Mouse (Mus musculus) hindbrain, embryonic 10.5 days (tissue): ENCODE data around the gene Dock9. TPM values are rescaled to one million over a fixed set of nuclear protein-coding genes. Genes with fewer than 3 reads are reported as not detected.

Source experiments
- DNase-seq: peaks from one replicate; pipeline ENCODE4 v3.0.0-alpha.2; 2017; ENCODE audit warnings: low spot score
- H3K27ac ChIP-seq: fragments of 300-500 bp; sonication (generic); 2 replicates; pipeline ENCODE4 v1.5.1; 2016; ENCODE audit warnings: mild to moderate bottlenecking, moderate library complexity
- H3K27me3 ChIP-seq: fragments of 300-500 bp; sonication (generic); 2 replicates; pipeline ENCODE4 v1.6.1; 2016; ENCODE audit warnings: mild to moderate bottlenecking; ENCODE audit not compliant: poor library complexity, insufficient read depth, severe bottlenecking
- H3K36me3 ChIP-seq: fragments of 300-500 bp; sonication (generic); 2 replicates; pipeline ENCODE4 v1.6.1; 2016; ENCODE audit warnings: mild to moderate bottlenecking, moderate library complexity
- H3K4me1 ChIP-seq: fragments of 300-500 bp; sonication (generic); replicated peaks from 2 replicates; pipeline ENCODE4 v1.6.1; 2016; ENCODE audit warnings: mild to moderate bottlenecking
- H3K4me3 ChIP-seq: fragments of 300-500 bp; sonication (generic); 2 replicates; pipeline ENCODE4 v1.5.1; 2016; ENCODE audit warnings: mild to moderate bottlenecking, moderate library complexity
- H3K9me3 ChIP-seq: fragments of 300-500 bp; sonication (generic); 2 replicates; pipeline ENCODE4 v1.6.1; 2016; ENCODE audit warnings: mild to moderate bottlenecking, moderate library complexity
- WGBS: fragments of 180-500 bp; shearing (Covaris S2); methylation state at CpG from one replicate; pipeline ENCODE4 v1.1.7; 2016; 5-methylcytosine and 5-hydroxymethylcytosine counted together
- polyA plus RNA-seq: library from polyadenylated mRNA; unstranded; fragments of >200 nt; fragmentation: Nextera tagmentation; extraction: Ambion mirVana; gene quantifications from 2 replicates; pipeline ENCODE4 v1.2.1, GENCODE M21; 2016

Dock9 gene
- polyA plus RNA-seq, 1 experiment from 2014 or later: 3.3 TPM

DNA sequence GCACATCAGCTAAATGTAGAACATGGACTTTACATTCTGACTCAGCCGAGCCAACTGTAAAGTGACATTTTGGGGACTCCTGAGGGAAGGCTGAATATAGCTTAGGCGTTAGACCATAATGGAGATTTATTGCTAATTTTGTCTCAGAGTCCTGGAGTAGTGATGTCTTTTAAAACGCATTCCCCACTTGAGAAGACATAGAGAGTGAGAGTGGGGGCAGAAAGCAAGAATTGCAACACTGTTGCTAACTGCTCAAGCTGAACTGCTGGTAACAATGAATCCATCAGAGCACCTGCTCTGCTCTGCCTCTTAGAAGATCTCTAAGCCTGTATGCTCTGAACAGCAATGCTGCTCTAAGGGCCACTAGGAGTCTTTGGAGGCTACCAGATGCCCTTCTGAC lies 184.1 kb downstream of the Dock9 start:
- Histone ChIP-seq H3K36me3 (no peaks in the 10 kb centered on the region), H3K27ac (no peak overlapping the region), H3K9me3 (no peaks in the 10 kb centered on the region), H3K4me1 (peaks cover 8% of the 10 kb centered on the region), H3K4me3 (no peak overlapping the region), H3K27me3 (no peaks in the 10 kb centered on the region)
- DNase-seq: no peak
- 86% methylated on average over 3 of the region's 3 CpGs for WGBS

DNA sequence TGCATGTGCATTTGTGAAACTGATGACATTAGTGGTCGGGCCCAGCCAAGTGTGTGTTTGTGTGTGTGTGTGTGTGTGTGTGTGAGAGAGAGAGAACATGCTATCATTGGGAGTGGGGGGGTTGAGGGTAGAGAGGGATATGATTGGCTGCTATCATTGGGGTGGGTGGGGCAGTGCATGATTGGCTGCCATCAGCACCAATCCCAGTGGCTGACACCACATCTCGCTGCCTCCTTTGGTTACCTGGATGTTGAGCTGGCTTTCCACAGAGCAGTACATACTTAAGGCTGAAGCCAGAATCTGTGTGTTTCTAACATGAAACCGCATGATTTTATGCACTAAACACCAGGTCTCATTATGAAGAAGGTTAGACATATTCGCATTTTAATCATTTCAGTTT lies 184.7 kb downstream of the Dock9 start:
- no peak for DNase-seq
- Histone ChIP-seq H3K27me3 (no peaks in the 10 kb centered on the region), H3K9me3 (no peaks in the 10 kb centered on the region), H3K36me3 (no peaks in the 10 kb centered on the region), H3K4me3 (no peak overlapping the region), H3K27ac (no peak overlapping the region), H3K4me1 (peaks cover 14% of the 10 kb centered on the region)
- 85% methylated on average over 4 of the region's 4 CpGs for WGBS

DNA sequence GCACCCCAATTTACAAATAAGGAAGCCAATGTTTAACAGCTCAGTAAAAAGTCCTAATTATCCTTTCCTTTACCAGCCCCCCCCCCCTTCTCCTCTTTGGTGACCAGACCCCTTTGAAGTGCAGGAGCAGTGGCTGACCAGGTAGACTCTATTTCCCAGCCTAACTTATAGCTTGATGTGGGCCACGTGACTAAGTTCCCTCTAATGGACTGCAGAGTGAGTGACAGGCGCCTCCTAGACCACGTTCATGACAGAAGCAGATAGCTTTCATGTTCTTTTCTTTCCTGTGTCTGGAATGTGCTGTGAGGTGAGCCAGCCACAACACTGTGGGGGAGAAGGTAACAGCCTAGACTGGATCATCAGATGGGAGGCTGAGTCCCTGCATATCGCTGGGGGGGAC lies 186.1 kb downstream of the Dock9 start:
- Histone ChIP-seq H3K27me3 (no peaks in the 10 kb centered on the region), H3K9me3 (no peaks in the 10 kb centered on the region), H3K4me1 (peaks cover 17% of the 10 kb centered on the region), H3K27ac (no peak overlapping the region), H3K36me3 (no peaks in the 10 kb centered on the region), H3K4me3 (no peak overlapping the region)
- no peak for DNase-seq
- WGBS: 77% methylated on average over 4 of the region's 4 CpGs

DNA sequence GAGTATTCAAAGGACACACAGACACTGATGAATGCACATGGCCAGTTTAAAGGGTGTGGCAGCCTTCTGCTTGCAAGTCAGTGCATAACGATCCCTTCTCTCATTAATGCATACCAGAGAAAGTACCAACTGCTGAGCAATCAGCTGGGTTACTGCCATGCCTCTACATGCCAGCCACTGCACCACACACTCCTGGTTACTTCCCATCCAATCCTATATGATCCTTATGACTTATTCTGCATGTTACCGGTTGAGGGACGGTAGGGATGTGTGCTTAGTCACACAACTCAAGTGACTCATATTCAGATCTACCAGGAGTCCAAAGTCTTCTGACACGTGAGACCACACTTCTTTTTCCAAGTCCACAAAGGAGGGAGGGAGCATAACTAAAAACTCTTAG lies 186.5 kb downstream of the Dock9 start:
- Histone ChIP-seq H3K4me1 (peaks cover 17% of the 10 kb centered on the region), H3K4me3 (no peak overlapping the region), H3K36me3 (no peaks in the 10 kb centered on the region), H3K9me3 (no peaks in the 10 kb centered on the region), H3K27ac (no peak overlapping the region), H3K27me3 (no peaks in the 10 kb centered on the region)
- 87% methylated on average over 4 of the region's 4 CpGs for WGBS
- no peak for DNase-seq

DNA sequence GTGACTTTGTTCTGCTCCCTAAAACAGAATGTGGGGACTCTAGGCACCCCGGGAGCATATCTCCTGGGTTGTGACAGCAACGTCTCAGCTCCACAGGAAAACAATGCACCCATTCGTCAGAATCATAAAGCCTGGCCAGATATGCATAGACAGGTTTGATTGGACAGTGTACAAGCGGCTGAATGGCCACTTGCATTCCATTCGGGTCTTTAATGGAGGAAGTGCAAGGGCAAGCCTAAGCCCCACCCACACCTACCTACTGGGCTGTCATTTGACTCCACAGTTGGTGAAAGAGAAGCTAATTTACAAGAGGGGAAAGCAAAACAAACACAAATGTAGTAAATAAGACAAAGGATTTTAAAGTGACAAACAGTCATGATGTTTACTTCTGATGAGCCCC lies 189.1 kb downstream of the Dock9 start:
- WGBS: 13% methylated on average over 5 of the region's 5 CpGs
- no peaks in the 10 kb centered on the region for H3K9me3 ChIP-seq
- H3K27ac ChIP-seq: peak overlapping the region; percentile 42; the same call in 1 of the 2 replicates
- H3K27me3 ChIP-seq: no peaks in the 10 kb centered on the region
- H3K36me3 ChIP-seq: no peaks in the 10 kb centered on the region
- H3K4me3 ChIP-seq: no peak overlapping the region; the same call in 1 of the 2 replicates
- peaks cover 17% of the 10 kb centered on the region for H3K4me1 ChIP-seq
- no peak for DNase-seq

DNA sequence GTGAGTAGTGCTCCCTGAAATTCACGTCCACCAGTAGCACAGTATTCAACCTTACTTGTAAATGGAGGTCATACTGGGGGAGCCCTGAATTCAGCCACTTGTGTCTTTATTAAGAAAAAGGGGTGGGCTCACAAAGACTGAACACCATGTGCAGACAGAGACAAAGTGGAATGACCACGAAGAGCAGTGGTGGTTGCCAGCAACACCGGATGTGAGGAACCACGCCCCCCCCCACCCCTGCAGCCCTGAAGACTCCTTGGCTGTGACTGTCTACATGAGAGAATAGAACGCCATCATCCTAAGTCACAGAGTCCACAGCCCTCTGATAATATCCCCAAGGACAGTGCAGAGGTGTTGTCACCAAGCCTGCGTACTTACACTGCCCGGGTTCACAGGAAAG lies 191.2 kb downstream of the Dock9 start:
- no peaks in the 10 kb centered on the region for H3K36me3 ChIP-seq
- no peak overlapping the region for H3K27ac ChIP-seq
- WGBS: 86% methylated on average over 7 of the region's 7 CpGs
- DNase-seq: no peak
- H3K4me1 ChIP-seq: peaks cover 12% of the 10 kb centered on the region
- no peaks in the 10 kb centered on the region for H3K9me3 ChIP-seq
- no peak overlapping the region for H3K4me3 ChIP-seq
- H3K27me3 ChIP-seq: no peaks in the 10 kb centered on the region

DNA sequence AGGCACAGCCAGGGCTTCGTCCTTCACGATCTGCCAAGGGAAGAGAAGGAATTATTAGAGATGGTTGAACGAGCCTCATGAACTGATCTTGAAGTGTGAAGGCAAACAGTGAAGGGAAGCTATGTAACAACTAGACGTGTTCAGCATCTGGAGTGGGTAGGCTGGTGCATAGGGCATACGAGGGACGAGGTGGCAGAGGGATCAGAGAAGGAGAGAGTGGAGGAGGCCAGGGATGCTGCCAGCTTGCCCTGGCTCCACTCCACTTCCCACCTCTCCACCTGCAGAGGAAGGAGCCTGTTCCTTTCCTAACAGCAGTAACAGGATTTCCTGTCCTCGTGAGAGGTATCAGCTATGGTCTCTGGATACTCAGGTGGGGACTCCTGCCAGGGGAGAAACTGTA lies 192.4 kb downstream of the Dock9 start:
- Histone ChIP-seq H3K36me3 (no peaks in the 10 kb centered on the region), H3K4me1 (peaks cover 12% of the 10 kb centered on the region), H3K27me3 (no peaks in the 10 kb centered on the region), H3K9me3 (no peaks in the 10 kb centered on the region), H3K4me3 (no peak overlapping the region), H3K27ac (no peak overlapping the region)
- 87% methylated on average over 7 of the region's 7 CpGs for WGBS
- DNase-seq: no peak

DNA sequence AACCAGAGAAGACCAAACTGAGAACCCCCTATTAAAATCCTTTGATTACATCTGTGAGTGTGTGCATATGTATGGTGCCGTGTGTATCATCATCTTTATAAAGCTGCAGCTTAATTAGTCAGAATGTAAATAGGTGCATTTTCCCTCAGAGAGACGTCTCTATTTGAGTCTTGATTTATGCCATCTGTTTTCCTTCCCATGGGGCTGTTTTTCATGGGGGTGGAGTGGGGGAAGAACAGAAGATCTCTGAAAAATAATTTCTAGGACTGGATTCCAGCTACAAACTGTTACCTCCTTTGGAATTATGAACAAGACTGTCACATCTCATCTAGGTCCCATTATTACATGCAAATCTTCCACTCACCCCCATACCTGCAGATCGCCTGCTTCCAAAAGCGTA lies 193.1 kb downstream of the Dock9 start:
- 86% methylated on average over 4 of the region's 4 CpGs for WGBS

DNA sequence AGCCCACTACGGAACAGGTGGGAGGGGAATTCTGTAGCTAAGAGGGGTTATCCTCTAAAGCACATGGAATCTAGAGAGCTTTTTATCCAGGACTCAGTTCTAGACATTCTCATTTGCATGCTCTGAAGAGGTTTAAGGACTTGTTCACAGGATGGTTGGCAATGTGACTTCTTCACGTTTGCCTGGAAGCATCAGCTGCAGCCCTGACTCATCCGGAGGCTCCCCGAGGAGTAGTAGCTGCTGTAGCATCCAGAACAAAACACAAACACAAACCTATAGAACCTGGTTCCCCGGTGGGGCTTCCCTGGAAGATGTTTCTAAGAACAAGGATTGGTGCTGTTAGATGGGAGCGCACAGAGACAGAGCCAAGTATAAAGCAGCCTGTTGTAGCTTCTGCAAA lies 195.0 kb downstream of the Dock9 start:
- H3K27ac ChIP-seq: no peak overlapping the region
- WGBS: 80% methylated on average over 6 of the region's 6 CpGs
- H3K4me3 ChIP-seq: no peak overlapping the region
- H3K27me3 ChIP-seq: no peaks in the 10 kb centered on the region
- H3K36me3 ChIP-seq: no peaks in the 10 kb centered on the region
- H3K9me3 ChIP-seq: no peaks in the 10 kb centered on the region
- H3K4me1 ChIP-seq: 0 out of 2 replicates have a peak, but pooled peaks cover 3% of the 10 kb centered on the region
- no peak for DNase-seq

More for the DNA sequence above, 193.1 kb downstream of the Dock9 start:
- Histone ChIP-seq H3K9me3 (no peaks in the 10 kb centered on the region), H3K36me3 (no peaks in the 10 kb centered on the region), H3K27ac (no peak overlapping the region), H3K4me3 (no peak overlapping the region), H3K4me1 (peaks cover 12% of the 10 kb centered on the region), H3K27me3 (no peaks in the 10 kb centered on the region)
- DNase-seq: no peak

DNA sequence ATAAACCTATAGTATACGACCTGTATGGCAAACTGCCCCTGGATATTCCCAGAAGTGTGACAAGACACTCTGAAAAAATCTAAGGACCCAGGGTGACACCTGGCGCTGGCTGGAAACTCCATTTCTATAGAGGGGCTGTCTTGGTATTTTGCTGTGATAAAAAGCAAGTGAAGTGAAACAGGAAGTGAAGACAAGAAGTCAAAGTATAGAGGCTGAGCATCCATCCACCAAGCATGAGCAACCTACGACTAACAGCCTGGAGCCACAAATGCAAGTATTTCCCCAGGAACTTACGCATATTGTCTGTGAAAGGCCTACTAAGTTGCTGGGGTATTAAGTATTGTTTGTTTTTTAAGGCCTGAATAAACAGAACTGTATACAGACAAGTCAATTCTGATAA lies 197.1 kb downstream of the Dock9 start:
- WGBS: 92% methylated on average over 4 of the region's 4 CpGs
- no peaks in the 10 kb centered on the region for H3K9me3 ChIP-seq
- H3K36me3 ChIP-seq: no peaks in the 10 kb centered on the region
- no peaks in the 10 kb centered on the region for H3K4me1 ChIP-seq
- no peak overlapping the region for H3K27ac ChIP-seq
- no peak overlapping the region for H3K4me3 ChIP-seq
- DNase-seq: no peak
- no peaks in the 10 kb centered on the region for H3K27me3 ChIP-seq

DNA sequence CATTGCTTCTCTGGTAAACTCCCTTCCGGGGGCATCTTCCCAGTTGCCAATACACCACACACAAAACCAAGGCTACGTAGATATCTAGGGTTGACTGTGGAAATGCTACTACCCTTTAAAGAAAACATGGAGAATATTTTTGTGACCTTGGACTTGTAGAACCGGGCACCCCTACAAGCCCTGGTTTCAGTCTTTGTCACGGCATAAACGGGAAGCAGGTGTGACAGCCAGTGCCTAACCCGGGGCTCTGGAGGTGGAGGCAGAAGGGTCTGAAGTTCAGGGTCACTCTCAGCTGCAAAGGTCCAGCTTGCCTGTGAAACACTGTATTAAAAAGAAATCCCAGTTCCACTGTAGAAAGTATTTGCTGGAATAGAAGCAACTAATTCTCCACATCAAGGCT lies 200.6 kb downstream of the Dock9 start:
- Histone ChIP-seq H3K4me1 (peaks cover 9% of the 10 kb centered on the region), H3K36me3 (no peaks in the 10 kb centered on the region), H3K4me3 (no peak overlapping the region), H3K27ac (no peak overlapping the region), H3K27me3 (peaks cover 4% of the 10 kb centered on the region), H3K9me3 (no peaks in the 10 kb centered on the region)
- no peak for DNase-seq
- 84% methylated on average over 6 of the region's 6 CpGs for WGBS

DNA sequence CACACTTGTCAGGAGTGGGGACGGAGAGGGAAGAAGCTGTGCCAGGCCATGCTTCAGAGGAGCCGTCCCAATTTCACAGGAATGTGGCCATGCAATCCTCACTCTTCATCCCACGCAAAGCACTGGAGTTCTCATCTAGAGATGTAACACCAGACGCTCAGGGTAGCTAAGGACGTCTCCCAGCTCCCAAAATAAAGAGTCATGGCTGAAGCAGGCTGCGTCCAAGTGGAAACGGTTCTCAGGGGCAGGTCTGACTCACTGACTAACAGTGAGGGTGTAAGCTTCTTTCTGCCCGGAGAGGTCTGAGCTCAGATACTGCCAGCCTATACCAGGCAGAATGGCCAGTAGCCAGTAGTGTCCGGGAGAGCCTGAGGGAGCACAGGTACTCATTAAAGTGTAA lies 201.0 kb downstream of the Dock9 start:
- Histone ChIP-seq H3K4me1 (peaks cover 9% of the 10 kb centered on the region), H3K27me3 (peaks cover 4% of the 10 kb centered on the region), H3K9me3 (no peaks in the 10 kb centered on the region), H3K27ac (no peak overlapping the region), H3K4me3 (no peak overlapping the region), H3K36me3 (no peaks in the 10 kb centered on the region)
- DNase-seq: no peak
- 87% methylated on average over 9 of the region's 9 CpGs for WGBS

DNA sequence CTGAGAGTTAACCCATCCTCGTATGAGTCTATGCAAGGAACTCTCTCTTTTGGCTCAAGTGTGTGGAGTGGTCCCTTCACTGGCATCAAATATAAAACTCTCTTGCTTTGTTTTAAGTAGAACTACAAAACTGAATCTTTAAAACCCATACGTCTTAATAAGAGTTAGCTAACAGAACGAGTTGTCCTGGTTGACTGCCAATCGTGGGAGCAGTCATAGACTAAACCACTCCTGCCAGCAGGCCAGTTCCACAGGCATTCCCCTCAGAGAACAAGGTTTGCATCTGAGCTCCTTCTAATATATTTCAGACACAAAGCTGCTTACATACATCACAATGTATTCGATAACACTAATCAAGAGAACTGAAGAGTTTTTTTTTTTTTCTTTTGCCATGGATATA lies 203.0 kb downstream of the Dock9 start:
- Histone ChIP-seq H3K27me3 (peaks cover 4% of the 10 kb centered on the region), H3K36me3 (no peaks in the 10 kb centered on the region), H3K4me3 (no peak overlapping the region), H3K27ac (no peak overlapping the region), H3K9me3 (no peaks in the 10 kb centered on the region), H3K4me1 (peaks cover 16% of the 10 kb centered on the region)
- WGBS: 85% methylated on average over 5 of the region's 5 CpGs
- no peak for DNase-seq

DNA sequence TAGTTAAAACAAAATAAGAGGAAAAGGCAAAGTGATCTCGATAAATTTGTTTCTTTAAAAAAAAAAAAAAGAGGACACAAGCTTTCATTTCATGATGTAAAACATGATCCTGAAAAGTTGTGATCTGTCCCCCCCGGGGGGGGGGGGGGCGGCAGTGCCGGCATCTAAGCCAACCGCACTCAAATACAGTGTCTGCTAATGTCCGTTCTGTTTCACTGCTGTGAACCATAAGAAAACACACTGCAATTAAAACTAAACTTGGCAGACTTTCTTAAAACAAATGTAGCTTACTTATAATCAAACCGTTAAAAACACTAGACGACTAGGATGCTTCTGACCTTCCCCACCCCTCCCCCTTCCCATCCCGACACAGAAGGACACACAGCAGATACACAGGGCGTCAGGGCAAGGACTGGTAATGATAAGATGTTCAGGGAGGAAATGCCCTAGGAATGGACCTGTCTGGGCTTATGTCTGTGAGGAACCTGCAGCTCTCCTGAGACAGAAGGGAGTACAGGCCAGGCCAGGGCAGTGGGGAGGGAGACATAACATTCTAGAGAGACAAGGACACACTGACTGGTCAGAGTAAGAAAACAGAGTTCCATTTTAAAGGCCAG lies 204.2 kb downstream of the Dock9 start:
- no peak for DNase-seq
- no peaks in the 10 kb centered on the region for H3K36me3 ChIP-seq
- H3K9me3 ChIP-seq: no peaks in the 10 kb centered on the region
- H3K4me1 ChIP-seq: peaks cover 16% of the 10 kb centered on the region
- H3K27ac ChIP-seq: no peak overlapping the region
- peaks cover 4% of the 10 kb centered on the region for H3K27me3 ChIP-seq
- 74% methylated on average over 10 of the region's 10 CpGs for WGBS
- no peak overlapping the region for H3K4me3 ChIP-seq
